ENCODE assay signal across 9 mouse cellular contexts in genomic region chr2:110564673-110565627, GRCm38 (mm10). TPM values are rescaled to one million over a fixed set of nuclear protein-coding genes. Genes with fewer than 3 reads are reported as not detected.
A peak's percentile ranks its signal among the peaks of the same experiment; 100 is the strongest.
DNase-seq lines count a peak whose midpoint lies in the region; ATAC-seq lines count a peak whose summit lies in the region.
"Had no signal": no experiment of that assay in that cellular context is flagged by ENCODE, and none has a peak within 500 bp of the region (broad histone marks: within the 10 kb centered on the region; RNA-seq: fewer than 3 reads in every experiment).

No protein-coding gene starts in this region.

- no peaks in the 10 kb centered on the region for H3K36me3 ChIP-seq in embryonic facial prominence, embryonic 10.5 days (replicated peaks)
- no peaks in the 10 kb centered on the region for H3K36me3 ChIP-seq in limb, embryonic 10.5 days
- H3K36me3 ChIP-seq in midbrain, embryonic 15.5 days (replicated peaks) = no peaks in the 10 kb centered on the region

- H3K27me3 ChIP-seq in embryonic facial prominence, embryonic 10.5 days (replicated peaks; ENCODE audit: low read depth, poor library complexity, severe bottlenecking) = no peaks in the 10 kb centered on the region
- no peaks in the 10 kb centered on the region for H3K27me3 ChIP-seq in limb, embryonic 10.5 days (ENCODE audit: low read depth, poor library complexity, severe bottlenecking)
- H3K27me3 ChIP-seq in midbrain, embryonic 15.5 days (replicated peaks) = no peaks in the 10 kb centered on the region

- no peak overlapping the region for H3K4me2 ChIP-seq in midbrain, embryonic 15.5 days

- no peak overlapping the region for H3K9ac ChIP-seq in midbrain, embryonic 15.5 days

- no peaks in the 10 kb centered on the region for H3K4me1 ChIP-seq in embryonic facial prominence, embryonic 10.5 days
- peaks cover 15% of the 10 kb centered on the region for H3K4me1 ChIP-seq in limb, embryonic 10.5 days
- H3K4me1 ChIP-seq in midbrain, embryonic 15.5 days = no peaks in the 10 kb centered on the region

- H3K9me3 ChIP-seq in embryonic facial prominence, embryonic 10.5 days = no peaks in the 10 kb centered on the region
- H3K9me3 ChIP-seq in limb, embryonic 10.5 days (replicated peaks) = no peaks in the 10 kb centered on the region
- no peaks in the 10 kb centered on the region for H3K9me3 ChIP-seq in midbrain, embryonic 15.5 days

- DNase-seq in urinary bladder, adult 18-20 months (ENCODE audit: low spot score in 2 of 2) = peak; percentile 10 to 11
- DNase-seq in urinary bladder, adult 2 months (ENCODE audit: low spot score) = no peak
- DNase-seq in embryonic facial prominence, embryonic 10.5 days (ENCODE audit: low spot score) = peak; percentile 67
- DNase-seq in kidney, adult 9 months = peak; percentile 90
- peak; percentile 72 for DNase-seq in limb, embryonic 10.5 days (ENCODE audit: low spot score)
- peak; percentile 69 for DNase-seq in testis, postnatal 10 days (ENCODE audit: low spot score)

- 0 out of 2 replicates have a peak, but pooled peaks have one; percentile 46 for ATAC-seq in granulocyte monocyte progenitor cell, adult 5-6 weeks (replicated peaks; ENCODE audit: poor library complexity, severe bottlenecking)
- peak; percentile 93 for ATAC-seq in midbrain, embryonic 15.5 days (replicated peaks)

- no peak overlapping the region for H3K4me3 ChIP-seq in embryonic facial prominence, embryonic 10.5 days
- no peak overlapping the region for H3K4me3 ChIP-seq in limb, embryonic 10.5 days
- H3K4me3 ChIP-seq in midbrain, embryonic 15.5 days = no peak overlapping the region

- no peak overlapping the region for H3K27ac ChIP-seq in embryonic facial prominence, embryonic 10.5 days (replicated peaks)
- peak overlapping the region; percentile 66 for H3K27ac ChIP-seq in limb, embryonic 10.5 days
- no peak overlapping the region for H3K27ac ChIP-seq in midbrain, embryonic 15.5 days

- WGBS in embryonic facial prominence, embryonic 10.5 days = 37% methylated on average over 5 of the region's 5 CpGs
- WGBS in limb, embryonic 10.5 days = 39% methylated on average over 5 of the region's 5 CpGs
- WGBS in midbrain, embryonic 15.5 days = 38% methylated on average over 5 of the region's 5 CpGs

RNA-seq across cellular contexts. Expression of gene Slc5a12, which starts 32.1 kb away (rescaled TPM):
- not detected in 2 replicates for polyA plus RNA-seq in urinary bladder, adult 2 months (2012; rRNA removed)
- not detected in 2 replicates for polyA plus RNA-seq in embryonic facial prominence, embryonic 10.5 days (2016; fragmentation: Nextera tagmentation; extraction: Ambion mirVana)
- total RNA-seq in granulocyte monocyte progenitor cell, adult 5-6 weeks (2014; fragmentation: Nextera tagmentation) = not detected in 2 replicates
- total RNA-seq in granulocyte monocyte progenitor cell, adult 5-6 weeks (2017) = not detected in 2 replicates
- polyA plus RNA-seq in limb, embryonic 10.5 days (2016; fragmentation: Nextera tagmentation; extraction: Ambion mirVana) = 0.06 TPM in 2 replicates
- polyA plus RNA-seq in midbrain, embryonic 15.5 days (2015; fragmentation: Nextera tagmentation; extraction: Ambion mirVana) = 0.11 TPM in 1 of 2 replicates, not detected in the other
- polyA plus RNA-seq: spleen, adult 2 months had no signal
